ENCODE assay signal across 28 mouse cellular contexts in the genomic region with DNA sequence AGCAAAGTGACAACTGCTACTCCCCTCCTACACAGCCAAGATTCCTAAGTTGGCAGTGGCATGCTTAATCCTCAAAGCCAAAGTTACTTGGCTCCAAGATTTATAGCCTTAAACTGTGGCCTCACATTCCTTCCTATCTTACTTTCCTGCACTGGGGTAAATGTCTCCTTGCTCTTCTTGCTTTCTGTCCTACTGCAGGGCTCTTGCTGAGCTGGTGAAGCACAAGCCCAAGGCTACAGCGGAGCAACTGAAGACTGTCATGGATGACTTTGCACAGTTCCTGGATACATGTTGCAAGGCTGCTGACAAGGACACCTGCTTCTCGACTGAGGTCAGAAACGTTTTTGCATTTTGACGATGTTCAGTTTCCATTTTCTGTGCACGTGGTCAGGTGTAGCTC. TPM values are rescaled to one million over a fixed set of nuclear protein-coding genes. Genes with fewer than 3 reads are reported as not detected.
A peak's percentile ranks its signal among the peaks of the same experiment; 100 is the strongest.
DNase-seq lines count a peak whose midpoint lies in the region; ATAC-seq and TF ChIP-seq lines count a peak whose summit lies in the region.
"Had no signal": no experiment of that assay in that cellular context is flagged by ENCODE, and none has a peak within 500 bp of the region (broad histone marks: within the 10 kb centered on the region; RNA-seq: fewer than 3 reads in every experiment).

No protein-coding gene starts in this region.

- no peaks in the 10 kb centered on the region for H3K9me3 ChIP-seq in liver, embryonic 12.5 days (replicated peaks)
- H3K9me3 ChIP-seq in CH12.LX (replicated peaks; ENCODE audit: low read length): no peaks in the 10 kb centered on the region
- H3K9me3 ChIP-seq: embryonic facial prominence, embryonic 15.5 days; forebrain, embryonic 10.5 days; heart, embryonic 13.5 days; hindbrain, embryonic 15.5 days had no signal

- 0 out of 2 replicates have a peak overlapping the region, but pooled peaks have one; percentile 0 for H3K27ac ChIP-seq in liver, adult 2 months (replicated peaks; ENCODE audit: insufficient read depth, low read depth, low read length)
- no peak overlapping the region for H3K27ac ChIP-seq in liver, embryonic 12.5 days
- H3K27ac ChIP-seq in CH12.LX (ENCODE audit: insufficient read depth, low read depth): no peak overlapping the region
- H3K27ac ChIP-seq: embryonic facial prominence, embryonic 15.5 days; forebrain, embryonic 10.5 days; heart, embryonic 13.5 days; hindbrain, embryonic 15.5 days had no signal

- H3K9ac ChIP-seq in liver, adult 2 months (ENCODE audit: low read depth, low read length): no peak overlapping the region
- no peak overlapping the region for H3K9ac ChIP-seq in liver, embryonic 12.5 days
- no peak overlapping the region for H3K9ac ChIP-seq in CH12.LX (ENCODE audit: insufficient read depth, low read depth)
- H3K9ac ChIP-seq: embryonic facial prominence, embryonic 15.5 days; heart, embryonic 13.5 days; hindbrain, embryonic 15.5 days had no signal

- peak; percentile 37 for DNase-seq in adrenal gland, adult 2 months
- no peak for DNase-seq in adrenal gland, postnatal 4 days (ENCODE audit: low spot score in 2 of 2)
- no peak for DNase-seq in liver, adult 2 months (ENCODE audit: extremely low read depth, low read depth, low spot score)
- DNase-seq in CH12.LX (ENCODE audit: extremely low read depth): peak; percentile 44
- DNase-seq in adrenal gland, postnatal 14 days: peak; percentile 37
- DNase-seq in cerebellum, postnatal 10 days: no peak
- no peak for DNase-seq in kidney, adult 18-20 months
- DNase-seq: cerebellum, adult 2 months; cerebellum, postnatal 14 days; embryo, embryonic 11 days; gastrocnemius, postnatal 36 days; heart, adult 11 months; heart, postnatal 36 days had no signal

- dilution Hi-C loops in CH12.LX (cut with MboI; ENCODE audit: extremely low pct_ligation_motif_present, extremely low pct_unique_long_range_greater_than_20kb, low sequenced_read_pairs): no loop called here

- peaks cover 2% of the 10 kb centered on the region; the same call in 1 of the 2 replicates for H3K4me1 ChIP-seq in liver, adult 2 months (ENCODE audit: control insufficient read depth, insufficient read depth, low read length)
- no peaks in the 10 kb centered on the region for H3K4me1 ChIP-seq in liver, embryonic 12.5 days
- peaks cover 5 to 13% of the 10 kb centered on the region in 2 experiments for H3K4me1 ChIP-seq in CH12.LX (ENCODE audit: control insufficient read depth in 1 of 2, insufficient read depth in 2 of 2)
- H3K4me1 ChIP-seq: embryonic facial prominence, embryonic 15.5 days; forebrain, embryonic 10.5 days; heart, embryonic 13.5 days; hindbrain, embryonic 15.5 days had no signal

- no peak for TF ChIP-seq POLR2A in liver, adult 2 months (IDR thresholded peaks at IDR 0.05; ENCODE audit: extremely low read depth, insufficient read depth, low read length)
- TF ChIP-seq POLR2A in CH12.LX (IDR thresholded peaks at IDR 0.05; ENCODE audit: low read depth, low read length): no peak

- no peaks in the 10 kb centered on the region for H3K79me2 ChIP-seq in liver, adult 2 months (ENCODE audit: control insufficient read depth, insufficient read depth, low read length)
- no peaks in the 10 kb centered on the region for H3K79me2 ChIP-seq in CH12.LX (replicated peaks; ENCODE audit: control insufficient read depth, extremely low read depth, insufficient read depth, poor library complexity, severe bottlenecking)

- ATAC-seq in liver, embryonic 12.5 days: no peak
- ATAC-seq: activated CD4-positive, CD25-positive, alpha-beta regulatory T cell, adult 4 months; forebrain, embryonic 14.5 days; Patski had no signal

- H3K4me3 ChIP-seq in liver, adult 2 months (ENCODE audit: insufficient read depth, low read depth, low read length): no peak overlapping the region
- H3K4me3 ChIP-seq in liver, embryonic 12.5 days: no peak overlapping the region
- no peak overlapping the region for H3K4me3 ChIP-seq in CH12.LX (replicated peaks in 1 of 3; ENCODE audit: low read depth in 2 of 3, low read length in 2 of 3, poor library complexity in 1 of 3)
- H3K4me3 ChIP-seq: embryonic facial prominence, embryonic 15.5 days; erythroblast, embryonic 14.5 days; forebrain, embryonic 10.5 days; heart, embryonic 13.5 days; hindbrain, embryonic 15.5 days had no signal

- in situ Hi-C loops in CH12.LX (cut with MboI; ENCODE audit: low pct_ligation_motif_present, low pct_unique_long_range_greater_than_20kb, low sequenced_read_pairs): no loop called here

- WGBS in liver, adult 2 months: 29% methylated on average over 5 of the region's 5 CpGs
- WGBS in liver, embryonic 12.5 days (ENCODE audit: insufficient replicate concordance): 71% methylated on average over 5 of the region's 5 CpGs

- H3K36me3 ChIP-seq in liver, adult 2 months (ENCODE audit: control insufficient read depth, insufficient read depth, low read length): peaks cover 51% of the 10 kb centered on the region
- no peaks in the 10 kb centered on the region for H3K36me3 ChIP-seq in liver, embryonic 12.5 days
- H3K36me3 ChIP-seq in CH12.LX (replicated peaks in 1 of 2; ENCODE audit: control insufficient read depth in 1 of 2, insufficient read depth in 1 of 2, low read length in 1 of 2): no peaks in the 10 kb centered on the region
- H3K36me3 ChIP-seq: embryonic facial prominence, embryonic 15.5 days; forebrain, embryonic 10.5 days; heart, embryonic 13.5 days; hindbrain, embryonic 15.5 days had no signal

- H3K4me2 ChIP-seq in liver, embryonic 12.5 days: no peak overlapping the region
- peak overlapping the region; percentile 2; the same call in 1 of the 2 replicates for H3K4me2 ChIP-seq in CH12.LX (ENCODE audit: insufficient read depth, low read depth, poor library complexity, severe bottlenecking)
- H3K4me2 ChIP-seq: embryonic facial prominence, embryonic 15.5 days; heart, embryonic 13.5 days; hindbrain, embryonic 15.5 days had no signal

- TF ChIP-seq EP300 in CH12.LX (IDR thresholded peaks at IDR 0.05; ENCODE audit: low read length): no peak

- no peak for TF ChIP-seq CTCF in liver, adult 2 months (IDR thresholded peaks at IDR 0.05; ENCODE audit: low read depth, low read length)
- TF ChIP-seq CTCF in CH12.LX (conservative IDR thresholded peaks at IDR 0.05 in 1 of 2, IDR thresholded peaks at IDR 0.05 in 1 of 2; ENCODE audit: low read depth in 2 of 2, low read length in 2 of 2): no peak

- no peaks in the 10 kb centered on the region for H3K27me3 ChIP-seq in liver, adult 2 months (ENCODE audit: control insufficient read depth, insufficient read depth, low read length)
- no peaks in the 10 kb centered on the region for H3K27me3 ChIP-seq in liver, embryonic 12.5 days (replicated peaks)
- no peaks in the 10 kb centered on the region for H3K27me3 ChIP-seq in CH12.LX (replicated peaks)
- H3K27me3 ChIP-seq: embryonic facial prominence, embryonic 15.5 days; heart, embryonic 13.5 days; hindbrain, embryonic 15.5 days had no signal

- no peak for TF ChIP-seq RAD21 in CH12.LX (IDR thresholded peaks at IDR 0.05; ENCODE audit: low read depth, low read length)

TF ChIP-seq in CH12.LX, 34 proteins besides CTCF, POLR2A, EP300 and RAD21:
- TF ChIP-seq SIN3A (IDR thresholded peaks at IDR 0.05; ENCODE audit: low read length) (no peak), BHLHE40 (IDR thresholded peaks at IDR 0.05; ENCODE audit: low read depth, low read length) (peak; percentile 76), CHD2 (IDR thresholded peaks at IDR 0.05; ENCODE audit: low read length) (no peak), MAX (IDR thresholded peaks at IDR 0.05; ENCODE audit: low read length) (peak; percentile 18; the same call in 1 of the 2 replicates), CHD1 (IDR thresholded peaks at IDR 0.05; ENCODE audit: low read depth, low read length) (no peak)

RNA-seq across cellular contexts. Expression of a gene that starts 13.7 kb away (rescaled TPM):
- 100 to 1,000 TPM in 1 of 2 experiments, 1 to 10 TPM in 1; 3.0 to 232 TPM for total RNA-seq in adrenal gland, adult 2 months (2021)
- polyA plus RNA-seq in adrenal gland, adult 2 months (2012; rRNA removed): 0.35 and 6.5 TPM in 2 replicates
- 1,000 to 10,000 TPM in 1 of 2 experiments, 100 to 1,000 TPM in 1; 169 to 6,544 TPM for total RNA-seq in adrenal gland, postnatal 4 days (2021)
- 64,755 and 74,209 TPM in 2 replicates for total RNA-seq in liver, adult 2 months (2014; rRNA removed)
- 38,500 and 40,596 TPM in 2 replicates for polyA plus RNA-seq in liver, adult 2 months (2012; rRNA removed)
- polyA plus RNA-seq in liver, embryonic 12.5 days (2016; fragmentation: Nextera tagmentation; extraction: Ambion mirVana): 1,037 and 1,058 TPM in 2 replicates
- not detected in 2 replicates for total RNA-seq in CH12.LX (2012; rRNA removed)
- total RNA-seq in CH12.LX (2014; rRNA removed): 0.40 TPM in 1 of 2 replicates, not detected in the other
- polyA plus RNA-seq in CH12.LX (2012; ENCODE audit: insufficient read length, low read depth): not detected in 2 replicates
- total RNA-seq in adrenal gland, postnatal 14 days (2021): 648 and 11,382 TPM in 2 replicates
- total RNA-seq: common myeloid progenitor, adult 5-6 weeks; heart, postnatal 36 days had no signal
- polyA plus RNA-seq: activated CD4-positive, CD25-positive, alpha-beta regulatory T cell, adult 4 months; C2C12; forebrain, embryonic 10.5 days; forebrain, embryonic 14.5 days; hindbrain, embryonic 11.5 days; Patski had no signal

RNA-seq across cellular contexts. Expression of a gene that starts 16.2 kb away (rescaled TPM):
- total RNA-seq in adrenal gland, adult 2 months (2021): not detected
- polyA plus RNA-seq in adrenal gland, adult 2 months (2012; rRNA removed): not detected in 2 replicates
- 1,000 to 10,000 TPM in 1 of 2 experiments, 10 to 100 TPM in 1; 60.5 to 1,664 TPM for total RNA-seq in adrenal gland, postnatal 4 days (2021)
- total RNA-seq in liver, adult 2 months (2014; rRNA removed): 1.3 and 1.9 TPM in 2 replicates
- 0.10 and 0.23 TPM in 2 replicates for polyA plus RNA-seq in liver, adult 2 months (2012; rRNA removed)
- polyA plus RNA-seq in liver, embryonic 12.5 days (2016; fragmentation: Nextera tagmentation; extraction: Ambion mirVana): 6,058 and 6,260 TPM in 2 replicates
- total RNA-seq in CH12.LX (2012; rRNA removed) (15.9 and 25.8 TPM in 2 replicates), CH12.LX (2014; rRNA removed) (12.5 and 12.8 TPM in 2 replicates)
- polyA plus RNA-seq in CH12.LX (2012; ENCODE audit: insufficient read length, low read depth): 18.2 and 19.8 TPM in 2 replicates
- total RNA-seq in adrenal gland, postnatal 14 days (2021): 0.86 and 3.6 TPM in 2 replicates
- total RNA-seq: gastrocnemius, adult 8-10 months; gastrocnemius, postnatal 36 days; heart, postnatal 36 days had no signal
- polyA plus RNA-seq: forebrain, embryonic 14.5 days; hindbrain, embryonic 11.5 days; Patski had no signal

RNA-seq across cellular contexts. Expression of a gene that starts 44.4 kb away (rescaled TPM):
- 1 to 10 TPM in 1 of 2 experiments, not detected in 1; 1.1 TPM for total RNA-seq in adrenal gland, adult 2 months (2021)
- polyA plus RNA-seq in adrenal gland, adult 2 months (2012; rRNA removed): not detected in 2 replicates
- total RNA-seq in adrenal gland, postnatal 4 days (2021): 10 to 100 TPM in 1 of 2 experiments, 1 to 10 TPM in 1; 6.8 to 47.3 TPM
- total RNA-seq in liver, adult 2 months (2014; rRNA removed): 233 and 234 TPM in 2 replicates
- polyA plus RNA-seq in liver, adult 2 months (2012; rRNA removed): 108 and 116 TPM in 2 replicates
- 8.1 and 9.2 TPM in 2 replicates for polyA plus RNA-seq in liver, embryonic 12.5 days (2016; fragmentation: Nextera tagmentation; extraction: Ambion mirVana)
- total RNA-seq in CH12.LX (2012; rRNA removed) (not detected in 2 replicates), CH12.LX (2014; rRNA removed) (not detected in 2 replicates)
- polyA plus RNA-seq in CH12.LX (2012; ENCODE audit: insufficient read length, low read depth): not detected in 2 replicates
- 3.2 and 58.8 TPM in 2 replicates for total RNA-seq in adrenal gland, postnatal 14 days (2021)
- total RNA-seq: common myeloid progenitor, adult 5-6 weeks; gastrocnemius, postnatal 36 days; heart, postnatal 36 days had no signal
- polyA plus RNA-seq: C2C12; cerebellum, adult 2 months; embryonic facial prominence, embryonic 11.5 days; embryonic facial prominence, embryonic 15.5 days; erythroblast, embryonic 14.5 days; forebrain, embryonic 10.5 days; forebrain, embryonic 14.5 days; heart, postnatal 0 days; hindbrain, embryonic 11.5 days; hindbrain, embryonic 15.5 days had no signal

Comparison
In these comparisons a context has a peak if more than half of its experiments do, and no peak if none do; other contexts are left out.
1. DNase-seq: peak in adrenal gland, adult 2 months (single experiment), CH12.LX (single experiment) and adrenal gland, postnatal 14 days (single experiment); none in adrenal gland, postnatal 4 days (0 of 2), liver, adult 2 months (single experiment), cerebellum, postnatal 10 days (0 of 2) and kidney, adult 18-20 months (single experiment).